Mouse (Mus musculus): ENCODE results near the gene Errfi1. TPM values are rescaled to one million over a fixed set of nuclear protein-coding genes. Genes with fewer than 3 reads are reported as not detected.

Errfi1 gene
- polyA plus RNA-seq, 1 experiment from 2014 or later = 10.7 TPM

DNA sequence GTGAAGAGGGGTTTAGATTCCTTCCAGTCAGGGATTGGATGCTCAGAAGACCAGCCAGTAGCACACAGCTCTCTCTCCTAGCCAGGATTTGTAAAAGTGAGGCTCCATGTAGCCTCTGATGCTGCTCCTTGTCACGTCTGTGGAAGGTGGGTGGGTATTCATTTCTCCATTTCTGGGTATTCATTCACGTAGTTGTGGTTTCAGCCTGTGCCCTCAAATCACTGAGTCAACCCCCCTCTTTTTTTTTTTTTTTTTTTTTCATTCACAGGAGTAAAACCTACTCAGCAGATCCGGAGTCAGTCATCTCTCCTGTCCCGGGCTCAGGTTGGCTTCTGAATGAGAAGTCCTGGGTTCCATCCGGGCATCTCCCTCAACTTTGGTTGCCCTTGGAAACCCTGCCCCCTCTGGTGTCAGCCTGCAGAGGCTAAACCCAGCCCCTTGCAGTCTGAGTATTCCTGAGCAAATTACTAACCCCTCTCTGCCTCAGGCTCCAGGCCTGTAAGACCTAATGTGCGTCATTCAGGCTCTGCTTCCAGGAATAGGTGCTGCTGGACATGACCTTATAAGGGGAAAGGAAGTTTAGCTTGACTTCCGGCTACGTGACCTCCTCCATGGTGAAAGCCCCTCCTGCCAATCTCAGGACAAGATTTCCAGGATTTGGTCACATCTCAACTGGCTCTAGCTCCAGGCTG is 63.8 kb downstream of the Errfi1 start:
- H3K9ac ChIP-seq = no peak overlapping the region
- H3K9me3 ChIP-seq (replicated peaks) = no peaks in the 10 kb centered on the region
- peak overlapping the region; percentile 33; the same call in 1 of the 2 replicates for H3K27ac ChIP-seq
- no peaks in the 10 kb centered on the region for H3K36me3 ChIP-seq
- peaks cover 13% of the 10 kb centered on the region for H3K4me1 ChIP-seq (replicated peaks)
- no peak overlapping the region for H3K4me3 ChIP-seq
- ATAC-seq (replicated peaks; ENCODE audit: insufficient number of reproducible peaks, insufficient read depth, low FRiP score, low read depth) = no peak
- WGBS = 53% methylated on average over 8 of the region's 8 CpGs
- H3K27me3 ChIP-seq = no peaks in the 10 kb centered on the region
- H3K4me2 ChIP-seq = no peak overlapping the region

Other genes starting within 250 kb of the Errfi1 start
- gene Slc45a1, start 201.7 kb upstream of the Errfi1 start, polyA plus RNA-seq (2015; fragmentation: Nextera tagmentation; extraction: Ambion mirVana) = 0.32 TPM in 1 of 2 replicates, not detected in the other
- gene Park7, start 60.5 kb downstream of the Errfi1 start, polyA plus RNA-seq (2015; fragmentation: Nextera tagmentation; extraction: Ambion mirVana) = 287 and 319 TPM in 2 replicates
- 2.0 and 2.6 TPM in 2 replicates for gene Tnfrsf9, start 60.6 kb downstream of the Errfi1 start, polyA plus RNA-seq (2015; fragmentation: Nextera tagmentation; extraction: Ambion mirVana)
- not detected in 2 replicates for gene Uts2, start 143.2 kb downstream of the Errfi1 start, polyA plus RNA-seq (2015; fragmentation: Nextera tagmentation; extraction: Ambion mirVana)
- gene Per3, start 190.7 kb downstream of the Errfi1 start, polyA plus RNA-seq (2015; fragmentation: Nextera tagmentation; extraction: Ambion mirVana) = 5.7 and 6.6 TPM in 2 replicates
- gene Vamp3, start 204.0 kb downstream of the Errfi1 start, polyA plus RNA-seq (2015; fragmentation: Nextera tagmentation; extraction: Ambion mirVana) = 88.0 and 98.5 TPM in 2 replicates
- not detected in 2 replicates for gene Gm13090, start 235.7 kb downstream of the Errfi1 start, polyA plus RNA-seq (2015; fragmentation: Nextera tagmentation; extraction: Ambion mirVana)